ENCODE assay signal across 22 mouse cellular contexts in genomic region chrX:12889482-12889808, GRCm38 (mm10).
DNase-seq lines count a peak whose midpoint lies in the region; ATAC-seq lines count a peak whose summit lies in the region.
"Had no signal": no experiment of that assay in that cellular context is flagged by ENCODE, and none has a peak within 500 bp of the region (broad histone marks: within the 10 kb centered on the region; RNA-seq: fewer than 3 reads in every experiment).

No protein-coding gene starts in this region.

- no peak overlapping the region for H3K27ac ChIP-seq in neural tube, embryonic 12.5 days
- H3K27ac ChIP-seq in forebrain, embryonic 16.5 days (ENCODE audit: low read length): peak overlapping the region; percentile 72
- H3K27ac ChIP-seq in midbrain, embryonic 14.5 days (replicated peaks; ENCODE audit: low read depth, low read length): peak overlapping the region; percentile 86
- peak overlapping the region; percentile 79 for H3K27ac ChIP-seq in neural tube, embryonic 15.5 days (replicated peaks)
- no peak overlapping the region for H3K27ac ChIP-seq in kidney, embryonic 15.5 days
- H3K27ac ChIP-seq: limb, embryonic 13.5 days; liver, embryonic 12.5 days had no signal

- H3K4me2 ChIP-seq in neural tube, embryonic 12.5 days (replicated peaks): no peak overlapping the region
- H3K4me2 ChIP-seq in forebrain, embryonic 16.5 days (ENCODE audit: low read length): no peak overlapping the region; the same call in 1 of the 2 replicates
- H3K4me2 ChIP-seq in midbrain, embryonic 14.5 days (ENCODE audit: low read length): peak overlapping the region; percentile 38
- H3K4me2 ChIP-seq in neural tube, embryonic 15.5 days: peak overlapping the region; percentile 38
- H3K4me2 ChIP-seq in kidney, embryonic 15.5 days: no peak overlapping the region
- H3K4me2 ChIP-seq: heart, embryonic 11.5 days; limb, embryonic 13.5 days; liver, embryonic 12.5 days had no signal

- no peaks in the 10 kb centered on the region for H3K27me3 ChIP-seq in neural tube, embryonic 12.5 days (replicated peaks)
- H3K27me3 ChIP-seq in forebrain, embryonic 16.5 days (replicated peaks; ENCODE audit: control insufficient read depth, insufficient read depth, low read length): no peaks in the 10 kb centered on the region
- H3K27me3 ChIP-seq in midbrain, embryonic 14.5 days (ENCODE audit: control insufficient read depth, insufficient read depth, low read length): no peaks in the 10 kb centered on the region
- no peaks in the 10 kb centered on the region for H3K27me3 ChIP-seq in neural tube, embryonic 15.5 days (replicated peaks)
- H3K27me3 ChIP-seq in kidney, embryonic 15.5 days: no peaks in the 10 kb centered on the region; the same call in 1 of the 2 replicates
- H3K27me3 ChIP-seq: limb, embryonic 13.5 days; liver, embryonic 12.5 days had no signal

- H3K9ac ChIP-seq in neural tube, embryonic 12.5 days: no peak overlapping the region
- H3K9ac ChIP-seq in forebrain, embryonic 16.5 days (replicated peaks; ENCODE audit: low read depth, low read length): no peak overlapping the region
- no peak overlapping the region for H3K9ac ChIP-seq in midbrain, embryonic 14.5 days (replicated peaks; ENCODE audit: low read length)
- H3K9ac ChIP-seq in neural tube, embryonic 15.5 days (replicated peaks): no peak overlapping the region
- H3K9ac ChIP-seq in kidney, embryonic 15.5 days: no peak overlapping the region
- H3K9ac ChIP-seq: limb, embryonic 13.5 days; liver, embryonic 12.5 days had no signal

- H3K9me3 ChIP-seq in neural tube, embryonic 12.5 days: no peaks in the 10 kb centered on the region
- H3K9me3 ChIP-seq in forebrain, embryonic 16.5 days (ENCODE audit: control insufficient read depth, low read length): no peaks in the 10 kb centered on the region
- H3K9me3 ChIP-seq in midbrain, embryonic 14.5 days (ENCODE audit: control insufficient read depth, low read length): no peaks in the 10 kb centered on the region
- no peaks in the 10 kb centered on the region for H3K9me3 ChIP-seq in neural tube, embryonic 15.5 days (replicated peaks)
- H3K9me3 ChIP-seq in kidney, embryonic 15.5 days (replicated peaks): no peaks in the 10 kb centered on the region
- H3K9me3 ChIP-seq: limb, embryonic 13.5 days; liver, embryonic 12.5 days had no signal

- DNase-seq in neural tube, embryonic 10.5 days (ENCODE audit: extremely low spot score, low spot score): no peak
- peak; percentile 48 for DNase-seq in midbrain, embryonic 14.5 days
- no peak for DNase-seq in right cerebral cortex, postnatal 10 days (ENCODE audit: low spot score in 2 of 2)
- DNase-seq in heart, adult 9 months (ENCODE audit: low spot score in 2 of 2): no peak
- DNase-seq: adrenal gland, adult 2 months; cerebellum, adult 18-20 months; cerebellum, postnatal 14 days; gastrocnemius, postnatal 10 days; kidney, adult 9 months; kidney, postnatal 36 days; lung, adult 18-20 months; lung, postnatal 10 days; right cerebral cortex, postnatal 14 days; thymus, postnatal 25 days had no signal

- 59% methylated on average over 3 of the region's 3 CpGs for WGBS in neural tube, embryonic 12.5 days
- 6% methylated on average over 2 of the region's 3 CpGs for WGBS in forebrain, embryonic 16.5 days
- WGBS in midbrain, embryonic 14.5 days: 26% methylated on average over 3 of the region's 3 CpGs
- 40% methylated on average over 3 of the region's 3 CpGs for WGBS in neural tube, embryonic 15.5 days
- 57% methylated on average over 3 of the region's 3 CpGs for WGBS in kidney, embryonic 15.5 days

- H3K4me3 ChIP-seq in neural tube, embryonic 12.5 days: no peak overlapping the region
- no peak overlapping the region for H3K4me3 ChIP-seq in forebrain, embryonic 16.5 days (replicated peaks; ENCODE audit: low read length)
- H3K4me3 ChIP-seq in midbrain, embryonic 14.5 days (replicated peaks; ENCODE audit: low read depth, low read length): no peak overlapping the region
- H3K4me3 ChIP-seq in neural tube, embryonic 15.5 days (replicated peaks): no peak overlapping the region
- no peak overlapping the region for H3K4me3 ChIP-seq in kidney, embryonic 15.5 days (replicated peaks)
- H3K4me3 ChIP-seq: limb, embryonic 13.5 days; liver, embryonic 12.5 days had no signal

- peak; percentile 50; the same call in 1 of the 2 replicates for ATAC-seq in neural tube, embryonic 12.5 days (ENCODE audit: low FRiP score, low read depth)
- peak; percentile 69 for ATAC-seq in forebrain, embryonic 16.5 days
- ATAC-seq in midbrain, embryonic 14.5 days (ENCODE audit: low FRiP score, low TSS enrichment): peak; percentile 47; the same call in 1 of the 2 replicates
- peak; percentile 74 for ATAC-seq in neural tube, embryonic 15.5 days (ENCODE audit: low FRiP score)
- ATAC-seq in kidney, embryonic 15.5 days (replicated peaks; ENCODE audit: low FRiP score): no peak
- ATAC-seq: intestine, embryonic 16.5 days; liver, embryonic 12.5 days had no signal

- H3K36me3 ChIP-seq in neural tube, embryonic 12.5 days: no peaks in the 10 kb centered on the region
- no peaks in the 10 kb centered on the region for H3K36me3 ChIP-seq in forebrain, embryonic 16.5 days (ENCODE audit: control insufficient read depth, insufficient read depth)
- no peaks in the 10 kb centered on the region for H3K36me3 ChIP-seq in midbrain, embryonic 14.5 days (ENCODE audit: control insufficient read depth, insufficient read depth, low read length)
- no peaks in the 10 kb centered on the region for H3K36me3 ChIP-seq in neural tube, embryonic 15.5 days
- H3K36me3 ChIP-seq in kidney, embryonic 15.5 days: no peaks in the 10 kb centered on the region
- H3K36me3 ChIP-seq: limb, embryonic 13.5 days; liver, embryonic 12.5 days had no signal

- H3K4me1 ChIP-seq in neural tube, embryonic 12.5 days: no peaks in the 10 kb centered on the region; the same call in 1 of the 2 replicates
- peaks cover 2% of the 10 kb centered on the region; the same call in 1 of the 2 replicates for H3K4me1 ChIP-seq in forebrain, embryonic 16.5 days (replicated peaks; ENCODE audit: control insufficient read depth, insufficient read depth, low read length)
- H3K4me1 ChIP-seq in midbrain, embryonic 14.5 days (ENCODE audit: control insufficient read depth, insufficient read depth, low read length): no peaks in the 10 kb centered on the region
- H3K4me1 ChIP-seq in neural tube, embryonic 15.5 days: peaks cover 4% of the 10 kb centered on the region; the same call in 1 of the 2 replicates
- H3K4me1 ChIP-seq in kidney, embryonic 15.5 days: peaks cover 2% of the 10 kb centered on the region; the same call in 1 of the 2 replicates
- H3K4me1 ChIP-seq: limb, embryonic 13.5 days; liver, embryonic 12.5 days had no signal

Comparison
In these comparisons a context has a peak if more than half of its experiments do, and no peak if none do; other contexts are left out.
1. H3K27ac ChIP-seq: peak in forebrain, embryonic 16.5 days (single experiment), midbrain, embryonic 14.5 days (single experiment) and neural tube, embryonic 15.5 days (single experiment); none in neural tube, embryonic 12.5 days (single experiment) and kidney, embryonic 15.5 days (single experiment).
2. H3K4me2 ChIP-seq: peak in midbrain, embryonic 14.5 days (single experiment) and neural tube, embryonic 15.5 days (single experiment); none in neural tube, embryonic 12.5 days (single experiment), forebrain, embryonic 16.5 days (single experiment) and kidney, embryonic 15.5 days (single experiment).